Mouse (Mus musculus) adrenal gland, adult 18-20 months (tissue): ENCODE data around the gene Tmem110. TPM values are rescaled to one million over a fixed set of nuclear protein-coding genes. Genes with fewer than 3 reads are reported as not detected.

ENCODE experiments used
- DNase-seq, 2 experiments: peaks; one replicate each; pipeline ENCODE4 v3.0.0; 2021 to 2022; ENCODE audit warnings: low spot score in 2 of 2
- total RNA-seq, 2 experiments: library from RNA; stranded (reverse); gene quantifications; 1 replicate in 1 of 2; 2 replicates in 1 of 2; pipeline ENCODE4 v1.2.3; 2021

The Tmem110 gene
- total RNA-seq, 2 experiments from 2014 or later: 16.9 to 25.7 TPM

DNA sequence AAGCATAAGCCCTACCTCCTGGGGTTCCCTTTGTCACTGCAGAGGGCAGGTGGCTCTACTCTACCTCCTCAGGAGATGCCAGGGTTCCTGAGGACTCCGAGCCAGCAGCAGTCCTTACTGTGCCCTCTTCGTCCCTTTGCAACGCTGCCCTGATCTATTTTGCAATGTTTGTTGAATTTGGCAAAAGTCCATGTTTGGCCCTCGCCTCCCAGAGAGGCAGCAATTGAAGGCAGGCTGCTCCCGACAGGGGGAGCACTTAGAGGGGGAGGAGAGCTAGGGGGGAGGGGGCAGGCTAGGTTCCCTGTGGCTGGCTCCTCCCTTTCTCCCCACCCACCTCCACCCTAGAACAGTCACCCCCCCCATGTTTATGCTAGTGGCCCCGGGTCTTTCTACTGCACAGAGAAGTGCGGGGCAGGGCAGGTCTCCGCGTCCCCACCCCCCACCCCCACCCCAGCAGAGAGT, 62.9 kb downstream of the Tmem110 start:
- DNase-seq: peak in 1 of 2 experiments; percentile 31

DNA sequence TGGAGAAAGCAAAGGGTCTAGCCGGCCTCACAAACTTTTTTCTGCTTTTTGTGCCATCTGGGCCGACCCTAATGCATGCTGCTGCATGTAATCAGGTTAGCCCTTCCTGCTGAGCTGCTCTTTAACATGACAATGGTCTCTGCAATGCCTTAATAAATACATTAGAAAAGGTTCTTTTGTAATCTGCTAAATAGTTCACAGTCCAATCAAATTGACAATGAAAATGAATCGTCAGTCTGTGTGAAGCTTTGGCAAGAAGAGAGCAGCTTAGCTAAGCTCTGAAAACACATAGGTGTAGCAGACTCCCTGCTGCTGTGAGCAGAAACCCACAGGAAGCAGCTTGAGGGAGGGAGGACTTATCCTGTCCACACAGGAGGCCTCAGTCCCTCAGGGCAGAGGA, 74.6 kb downstream of the Tmem110 start:
- no peak for DNase-seq

DNA sequence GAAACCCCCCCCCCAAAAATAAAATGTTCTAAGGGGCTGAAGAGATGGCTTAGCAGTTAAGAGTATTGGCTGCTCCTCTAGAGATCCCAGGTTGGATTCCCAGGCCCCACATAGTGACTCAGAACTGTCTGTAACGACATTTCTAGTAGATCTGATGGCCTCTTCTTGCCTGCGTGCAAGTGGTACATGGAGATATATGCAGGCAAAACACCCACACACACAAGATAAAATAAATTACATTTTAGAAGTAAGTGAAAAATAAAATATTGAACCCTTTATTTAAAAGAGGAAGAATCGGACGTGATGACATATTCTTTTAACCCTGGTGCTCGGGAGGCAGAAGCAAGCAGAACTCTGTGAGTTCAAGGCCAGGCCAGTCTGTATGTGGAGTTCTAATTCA, 77.2 kb downstream of the Tmem110 start:
- no peak for DNase-seq

DNA sequence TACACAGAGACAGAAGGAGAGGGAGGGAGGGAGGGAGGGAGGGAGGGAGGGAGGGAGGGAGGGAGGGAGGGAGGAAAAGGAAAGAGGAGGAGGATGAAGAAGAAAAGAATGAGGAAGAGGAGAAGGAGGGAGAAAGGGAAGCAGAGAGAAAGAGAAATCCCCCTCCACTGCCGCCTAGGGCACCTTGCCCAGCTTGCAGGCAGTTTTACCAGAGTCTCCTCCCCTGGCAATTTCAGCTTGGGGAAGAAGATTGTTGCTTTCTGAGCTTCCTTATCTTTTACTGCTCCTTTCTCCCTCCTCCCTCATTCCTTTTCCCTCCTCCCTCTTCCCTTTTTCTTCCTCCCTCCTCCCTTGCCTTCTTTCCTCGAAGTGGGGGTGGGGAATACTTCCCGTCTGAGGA, 77.6 kb downstream of the Tmem110 start:
- DNase-seq: no peak

DNA sequence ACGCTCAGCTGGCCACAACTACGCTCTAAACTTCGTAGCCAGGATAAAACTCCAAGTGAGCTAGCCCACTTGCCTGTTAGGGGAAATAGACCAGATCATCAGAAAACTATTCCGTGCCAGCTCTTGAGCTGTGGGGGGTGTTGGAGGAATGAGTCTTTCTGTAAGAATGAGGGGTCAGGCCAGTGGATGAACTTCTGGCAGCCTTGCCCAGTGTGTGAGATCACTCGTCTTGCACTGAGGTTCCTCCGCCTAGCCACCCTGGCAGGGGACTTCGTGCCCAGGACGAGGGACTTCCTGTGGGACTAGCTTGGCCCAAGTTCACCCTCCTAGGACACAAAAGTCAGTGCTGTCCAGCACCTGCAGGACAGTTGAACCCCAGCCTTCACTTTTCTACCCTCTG, 78.9 kb downstream of the Tmem110 start:
- no peak for DNase-seq

DNA sequence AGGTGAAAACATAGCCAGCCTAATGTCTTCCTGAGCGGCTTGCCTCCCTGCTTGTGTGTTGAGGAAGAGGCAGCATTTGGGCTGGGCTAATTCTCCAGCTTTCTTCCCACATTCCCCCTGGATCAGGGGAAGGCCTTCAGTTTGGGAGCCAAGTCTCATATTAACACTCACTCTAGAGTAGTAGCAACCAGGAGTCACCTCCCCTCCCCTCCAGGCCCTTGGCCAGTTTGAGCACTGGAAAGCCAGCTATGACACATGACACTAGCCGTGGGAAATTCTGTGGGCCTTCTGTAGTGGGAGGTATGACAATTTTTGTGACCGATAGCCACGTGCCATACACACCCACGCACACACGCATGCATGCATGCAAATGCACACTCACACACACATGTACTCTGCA, 80.6 kb downstream of the Tmem110 start:
- DNase-seq: no peak

DNA sequence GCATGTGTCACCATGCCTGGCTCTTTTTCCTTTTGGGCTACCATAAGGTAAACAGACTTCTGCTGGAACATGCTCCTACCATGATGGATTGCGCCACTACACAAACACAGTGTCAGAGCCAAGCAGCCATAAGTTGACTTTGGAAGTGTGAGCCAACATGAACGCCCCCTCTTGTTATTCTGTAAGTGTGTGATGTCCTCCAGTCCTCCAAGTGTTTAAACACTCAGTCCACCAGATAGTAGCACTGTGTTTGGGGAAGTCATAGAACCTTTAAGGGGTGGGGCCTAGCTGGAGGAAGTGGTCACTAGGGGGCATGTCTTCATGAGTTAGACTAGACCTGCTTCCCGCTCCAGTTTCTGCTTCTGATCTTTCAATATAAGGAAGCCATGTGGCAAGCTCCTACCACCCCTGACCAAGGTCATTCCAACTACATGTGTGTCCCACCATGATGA, 82.5 kb downstream of the Tmem110 start:
- no peak for DNase-seq

DNA sequence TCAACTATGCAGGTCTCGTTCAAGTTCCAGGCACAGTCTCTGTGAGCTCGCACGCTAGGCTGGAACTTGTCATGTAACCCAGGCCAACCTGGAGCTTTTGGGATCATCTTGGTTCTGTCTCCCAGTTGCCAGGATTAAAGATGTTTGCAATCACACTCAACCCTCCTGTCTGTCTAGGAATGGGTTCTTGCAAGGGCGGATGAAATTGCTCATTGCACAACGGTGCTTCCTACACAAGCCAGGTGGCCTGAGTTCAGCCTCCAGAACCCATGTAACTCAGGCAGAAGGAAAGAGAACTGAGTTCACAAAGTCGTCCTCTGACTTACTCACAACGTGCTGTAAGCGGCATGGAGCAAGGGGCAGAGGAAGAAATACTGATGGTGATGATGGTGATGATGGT, 85.8 kb downstream of the Tmem110 start:
- DNase-seq: no peak

DNA sequence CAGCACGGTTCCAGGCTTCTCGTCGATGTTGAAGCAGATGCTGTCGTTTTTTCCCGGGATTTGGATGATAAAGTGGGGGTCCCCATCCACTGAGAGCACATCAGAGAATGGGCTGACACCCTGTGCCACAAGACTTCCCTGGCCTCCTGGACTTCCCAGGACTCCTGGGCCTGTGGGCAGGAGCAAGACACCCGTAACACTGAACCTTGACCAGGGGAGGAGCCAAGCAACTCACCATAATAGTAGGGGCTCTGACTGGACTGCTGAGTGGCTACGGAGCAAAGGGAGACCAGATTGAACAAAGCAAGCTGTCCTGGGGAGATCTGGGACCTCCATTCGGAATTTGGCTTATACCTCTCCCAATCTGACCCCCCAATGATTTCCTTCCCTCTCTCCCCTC, 87.3 kb downstream of the Tmem110 start:
- no peak for DNase-seq

DNA sequence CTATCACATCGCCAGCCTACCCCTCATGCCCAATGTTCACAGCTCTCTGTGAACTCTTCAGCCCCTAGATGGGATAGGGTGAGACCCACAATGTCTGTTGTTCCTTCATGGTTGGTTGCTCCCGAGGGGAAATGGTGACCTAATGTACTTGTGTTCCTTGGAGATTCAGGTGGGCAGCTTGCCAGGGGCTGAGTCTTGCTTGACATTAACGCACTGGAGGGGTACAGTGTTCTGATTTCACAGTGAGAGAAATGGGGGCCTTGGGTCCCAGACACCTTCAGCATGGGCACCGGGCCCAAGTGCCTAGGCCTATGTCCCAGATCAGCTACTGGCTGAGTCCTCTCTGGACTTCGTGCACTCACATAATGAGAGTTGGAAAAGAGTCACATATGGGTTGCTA, 88.0 kb downstream of the Tmem110 start:
- no peak for DNase-seq

DNA sequence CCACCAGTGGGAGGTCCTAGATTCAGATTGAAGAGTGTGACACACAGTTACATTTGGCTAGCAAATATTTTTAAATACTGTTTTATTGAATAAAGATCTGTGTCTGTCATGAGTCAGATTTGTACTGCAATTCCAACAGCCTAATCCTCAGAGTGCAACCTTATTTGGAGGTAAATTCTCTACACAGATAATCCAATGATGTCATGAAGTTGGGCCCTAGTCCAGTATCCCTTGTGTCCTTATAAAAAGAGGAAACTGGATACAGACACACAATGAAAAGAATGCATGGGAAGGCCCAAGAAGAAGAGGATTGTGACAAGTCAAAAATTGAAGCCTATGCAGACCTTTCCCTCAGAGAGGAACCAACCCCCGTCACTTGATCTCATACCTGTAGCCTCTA, 91.1 kb downstream of the Tmem110 start:
- DNase-seq: no peak

DNA sequence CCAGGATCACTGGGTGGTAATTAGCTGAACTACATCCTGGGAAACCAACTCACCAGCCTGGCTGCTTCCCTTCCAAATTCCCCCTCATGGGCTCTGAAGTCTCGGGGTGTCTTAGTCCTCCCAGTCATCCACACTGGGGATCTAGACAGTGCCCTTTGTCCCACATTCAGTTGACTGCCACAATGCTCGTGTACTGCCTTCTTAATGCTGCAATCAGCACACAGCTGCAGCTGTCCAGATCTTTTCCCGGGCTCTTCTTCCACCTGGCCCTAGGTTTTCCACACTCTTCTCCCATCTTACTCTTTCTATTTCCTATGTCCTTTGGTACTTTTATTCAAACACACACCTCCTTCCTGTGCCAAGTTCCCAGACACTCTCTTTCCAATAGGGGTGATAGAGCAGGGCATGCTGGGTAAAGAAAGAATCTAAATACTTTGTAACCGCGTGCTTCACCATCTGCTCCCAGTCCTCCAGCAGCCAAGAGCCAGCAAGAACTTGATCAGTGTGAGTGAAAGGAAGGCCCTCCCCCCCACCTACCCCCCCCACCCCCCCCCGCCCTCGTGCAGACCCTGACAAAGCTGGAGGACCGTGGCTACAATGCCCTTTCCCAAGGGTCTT, 96.8 kb downstream of the Tmem110 start:
- no peak for DNase-seq

DNA sequence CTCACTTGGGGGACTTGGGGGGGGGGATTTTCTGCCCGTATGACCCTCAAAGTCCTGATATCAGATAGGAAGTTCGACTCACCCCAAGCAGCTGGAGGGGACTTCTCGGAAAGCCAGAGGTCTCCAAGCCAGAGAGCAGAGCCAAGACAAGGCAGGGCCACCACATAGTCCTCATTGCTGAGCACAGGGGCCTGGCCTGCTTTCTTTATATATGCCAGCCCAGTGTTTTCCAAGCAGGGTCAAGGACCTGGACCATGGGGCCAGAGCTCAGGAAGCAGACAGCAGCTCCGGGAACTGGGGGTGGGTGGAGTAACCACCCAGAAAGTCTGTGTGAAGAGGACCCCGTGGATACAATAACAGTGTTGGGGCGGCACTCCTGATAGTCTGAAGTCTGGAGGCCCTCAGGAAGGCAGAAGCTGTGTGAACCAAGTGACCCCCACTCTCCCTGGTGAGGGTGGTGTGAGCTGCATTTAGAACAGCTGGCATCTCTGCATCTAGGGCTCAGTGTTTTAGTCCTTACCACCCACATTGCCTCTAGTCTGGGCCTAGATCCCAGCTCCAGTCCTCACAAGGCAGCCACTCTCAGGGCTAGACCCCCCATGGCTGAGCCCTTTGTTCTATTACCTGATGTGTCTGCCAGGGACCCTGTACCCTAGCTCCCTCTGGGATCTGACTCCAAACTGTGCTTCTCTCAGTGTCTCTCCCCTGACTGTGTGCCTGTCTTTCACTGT, 98.2 kb downstream of the Tmem110 start, which contains the start of gene Itih3:
Gene Itih3, minus strand, starts transcription at position 386 of the 731 bp plus-strand sequence.
- DNase-seq: no peak

DNA sequence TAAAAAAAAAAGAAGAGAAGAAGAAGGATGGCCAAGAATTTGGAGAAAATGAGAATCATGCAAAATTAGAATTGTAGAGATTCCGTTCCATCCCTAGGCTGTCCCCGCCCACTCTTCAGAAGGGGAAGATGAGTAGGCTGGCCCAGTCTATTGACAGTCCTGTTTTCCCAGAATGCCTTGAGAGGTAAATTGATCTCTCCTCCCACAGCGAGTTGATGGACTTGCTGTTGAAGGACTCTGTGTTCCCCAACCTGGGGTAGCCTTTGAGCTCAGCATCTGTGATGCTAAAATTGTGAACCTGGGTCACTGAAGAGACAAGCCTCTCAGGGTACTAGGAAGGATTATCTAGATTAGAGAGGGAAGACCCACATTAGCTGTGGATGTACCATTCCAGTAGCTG, 100.1 kb downstream of the Tmem110 start:
- no peak for DNase-seq

Other genes with a start within 250 kb of the Tmem110 start
- gene Prkcd, start 199.4 kb upstream of the Tmem110 start, total RNA-seq: 100 to 1,000 TPM; 123 to 353 TPM
- gene Rft1, start 171.2 kb upstream of the Tmem110 start, total RNA-seq: 10 to 100 TPM; 20.8 to 35.3 TPM
- gene Sfmbt1, start 110.7 kb upstream of the Tmem110 start, total RNA-seq: 10 to 100 TPM; 25.9 to 27.6 TPM
- gene Mustn1, start 53.6 kb downstream of the Tmem110 start, total RNA-seq: 1 to 10 TPM; 2.5 to 6.0 TPM
- 10 to 100 TPM in 1 of 2 experiments, 1 to 10 TPM in 1; 2.8 to 15.2 TPM for gene Itih4, start 60.9 kb downstream of the Tmem110 start, total RNA-seq
- under 1 TPM; 0.74 to 0.96 TPM for gene Itih3, start 98.2 kb downstream of the Tmem110 start, total RNA-seq
- gene Itih1, start 117.7 kb downstream of the Tmem110 start, total RNA-seq: not detected
- 10 to 100 TPM; 10.3 to 11.8 TPM for gene Nek4, start 125.8 kb downstream of the Tmem110 start, total RNA-seq
- 10 to 100 TPM; 44.7 to 51.0 TPM for gene Glt8d1, start 175.8 kb downstream of the Tmem110 start, total RNA-seq
- 100 to 1,000 TPM; 210 to 259 TPM for gene Spcs1, start 176.1 kb downstream of the Tmem110 start, total RNA-seq
- 10 to 100 TPM; 38.5 to 48.1 TPM for gene Pbrm1, start 193.5 kb downstream of the Tmem110 start, total RNA-seq
- gene Gnl3, start 193.6 kb downstream of the Tmem110 start, total RNA-seq: 100 to 1,000 TPM; 103 to 127 TPM